Comparison of ENCODE assay signal across 22 mouse cellular contexts in genomic region chr1:177597036-177597435, GRCm38 (mm10).
"Had no signal": no experiment of that assay in that cellular context is flagged by ENCODE, and none has a peak within 500 bp of the region (broad histone marks: within the 10 kb centered on the region; RNA-seq: fewer than 3 reads in every experiment).

No protein-coding gene starts in this region.

- H3K9ac ChIP-seq: heart, embryonic 12.5 days; hindbrain, embryonic 12.5 days; hindbrain, embryonic 14.5 days; intestine, embryonic 15.5 days; kidney, embryonic 15.5 days; limb, embryonic 13.5 days; limb, embryonic 15.5 days; liver, embryonic 12.5 days; liver, embryonic 14.5 days had no signal

- H3K9me3 ChIP-seq: heart, embryonic 12.5 days; hindbrain, embryonic 10.5 days; hindbrain, embryonic 12.5 days; intestine, embryonic 15.5 days; kidney, embryonic 15.5 days; limb, embryonic 13.5 days; limb, embryonic 15.5 days; liver, embryonic 12.5 days had no signal

- H3K4me2 ChIP-seq: heart, embryonic 12.5 days; hindbrain, embryonic 12.5 days; hindbrain, embryonic 14.5 days; intestine, embryonic 15.5 days; kidney, embryonic 15.5 days; limb, embryonic 13.5 days; limb, embryonic 15.5 days; liver, embryonic 12.5 days had no signal

- H3K36me3 ChIP-seq: heart, embryonic 12.5 days; hindbrain, embryonic 10.5 days; hindbrain, embryonic 12.5 days; intestine, embryonic 15.5 days; kidney, embryonic 15.5 days; limb, embryonic 13.5 days; limb, embryonic 15.5 days; liver, embryonic 12.5 days had no signal

- H3K4me1 ChIP-seq: heart, embryonic 12.5 days; hindbrain, embryonic 10.5 days; hindbrain, embryonic 12.5 days; intestine, embryonic 15.5 days; kidney, embryonic 15.5 days; limb, embryonic 13.5 days; limb, embryonic 15.5 days; liver, embryonic 12.5 days had no signal

- DNase-seq: gastrocnemius, adult 2 months; gastrocnemius, postnatal 10 days; gastrocnemius, postnatal 25 days; heart, adult 2 months; heart, postnatal 10 days; heart, postnatal 4 days; kidney, postnatal 10 days; layer of hippocampus, adult 9-11 months; layer of hippocampus, postnatal 36 days; left cerebral cortex, postnatal 4 days had no signal

- H3K4me3 ChIP-seq: gastrocnemius, adult 2 months; heart, adult 2 months; heart, embryonic 12.5 days; hindbrain, embryonic 10.5 days; hindbrain, embryonic 12.5 days; intestine, embryonic 15.5 days; kidney, embryonic 15.5 days; limb, embryonic 13.5 days; limb, embryonic 15.5 days; liver, embryonic 12.5 days had no signal

- H3K27ac ChIP-seq: gastrocnemius, adult 2 months; heart, adult 2 months; hindbrain, embryonic 10.5 days; hindbrain, embryonic 12.5 days; hindbrain, embryonic 14.5 days; intestine, embryonic 15.5 days; kidney, embryonic 15.5 days; limb, embryonic 13.5 days; limb, embryonic 15.5 days; liver, embryonic 12.5 days; liver, embryonic 14.5 days had no signal

- ATAC-seq: hindbrain, embryonic 16.5 days; inflammation-experienced regulatory T-cells, adult 6 months; intestine, embryonic 15.5 days; liver, embryonic 12.5 days had no signal

- H3K27me3 ChIP-seq: heart, embryonic 12.5 days; hindbrain, embryonic 12.5 days; intestine, embryonic 15.5 days; kidney, embryonic 15.5 days; limb, embryonic 13.5 days; limb, embryonic 15.5 days; liver, embryonic 12.5 days had no signal
